Mouse (Mus musculus) heart, postnatal 36 days (tissue): Measurements from ENCODE around the gene Slco1a6. TPM values are rescaled to one million over a fixed set of nuclear protein-coding genes. Genes with fewer than 3 reads are reported as not detected.

Source experiments
- DNase-seq, 2 experiments: peaks; one replicate each; pipeline ENCODE4 v3.0.0; 2021 to 2022
- intact Hi-C: fragments of 180-260 bp; cut with DNase I; formaldehyde crosslinking; loops from one replicate; pipeline ENCODE4 v1.15.1; 2025
- total RNA-seq, 2 experiments: library from RNA; stranded (reverse); gene quantifications; 2 replicates each; pipeline ENCODE4 v1.2.3; 2021

The Slco1a6 gene
- total RNA-seq, 2 experiments from 2014 or later, result not detected

DNA sequence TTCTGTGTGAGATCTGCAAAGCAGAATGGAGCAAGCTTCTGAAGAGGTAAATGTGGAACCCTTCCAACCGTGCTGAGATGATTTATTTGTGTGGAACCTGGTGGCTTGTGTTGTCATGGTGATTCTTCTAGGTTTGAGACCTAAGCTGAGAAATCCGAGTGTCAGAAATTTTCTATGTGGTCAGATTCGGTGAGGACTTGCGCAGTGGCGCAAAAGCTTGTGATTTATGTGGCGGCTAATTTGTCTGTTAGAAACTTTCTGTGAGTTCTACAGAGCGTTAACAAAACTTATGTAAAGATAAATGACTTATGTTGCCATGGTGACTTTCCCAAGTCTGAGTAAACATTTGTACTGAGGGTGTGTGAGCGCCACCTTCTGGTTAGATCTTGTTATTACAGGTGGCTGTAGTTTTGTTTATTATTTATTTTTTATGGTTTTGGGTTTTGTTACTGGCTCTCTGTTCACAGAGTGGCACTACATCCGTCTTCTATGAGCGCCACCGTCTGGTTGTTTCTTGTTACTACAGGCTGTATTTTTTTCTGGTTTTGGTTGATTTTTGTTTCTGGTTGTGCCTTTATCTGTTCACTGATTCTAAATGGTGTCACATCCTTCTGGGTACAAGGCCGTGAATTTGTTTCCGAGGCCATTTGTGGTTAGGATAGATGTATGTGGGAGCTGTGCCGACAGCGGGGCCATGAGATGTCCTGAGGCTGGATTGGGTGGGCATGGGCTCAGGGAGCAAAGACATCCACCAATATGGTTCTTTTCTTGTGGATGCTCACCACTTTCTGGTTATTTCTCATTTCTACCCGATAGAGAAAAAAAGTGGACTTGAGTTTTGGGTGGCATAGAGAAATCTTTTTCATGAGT is 167.8 kb downstream of the Slco1a6 start:
- intact Hi-C loops, result no loop called here
- peak; percentile 1 to 4 for DNase-seq

DNA sequence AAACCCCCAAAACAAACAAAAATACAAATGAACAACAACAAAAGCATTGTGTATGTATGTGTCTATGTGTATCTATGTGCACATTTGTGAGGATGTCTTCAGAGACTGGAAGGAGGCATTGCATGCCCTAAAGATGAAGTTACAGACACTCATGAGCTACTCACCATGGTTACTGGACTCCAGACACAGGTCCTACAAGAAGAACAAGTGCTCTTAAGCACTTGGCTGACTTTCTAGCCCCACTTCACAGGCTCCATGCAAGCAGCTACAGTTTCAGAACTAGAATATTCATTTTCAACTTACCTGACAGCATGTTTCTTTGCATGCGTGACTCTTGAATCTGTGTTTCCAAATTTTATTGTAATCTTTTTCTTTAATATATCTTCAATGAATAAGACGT is 172.6 kb downstream of the Slco1a6 start:
- DNase-seq, result no peak
- intact Hi-C loops, result no loop called here

Other genes starting within 250 kb of the Slco1a6 start
- not detected for gene Gm6614, start 197.1 kb downstream of the Slco1a6 start, total RNA-seq
- gene Iapp, start 89.9 kb upstream of the Slco1a6 start, total RNA-seq, result not detected
- not detected for gene Slco1a5, start 114.5 kb upstream of the Slco1a6 start, total RNA-seq
- gene Pyroxd1, start 137.1 kb upstream of the Slco1a6 start, total RNA-seq, result 10 to 100 TPM in 1 of 2 experiments, 1 to 10 TPM in 1; 8.7 to 10.5 TPM
- 1 to 10 TPM; 7.8 to 8.3 TPM for gene Recql, start 178.6 kb upstream of the Slco1a6 start, total RNA-seq
- gene Golt1b, start 178.7 kb upstream of the Slco1a6 start, total RNA-seq, result 10 to 100 TPM; 14.5 to 15.4 TPM
- not detected for gene Spx, start 204.9 kb upstream of the Slco1a6 start, total RNA-seq